Mouse (Mus musculus): ENCODE measurements at regions not wholly inside any gene's neighbourhood (a gene's known extent, or its start where the extent isn't known, plus 50 kb on each side); places are given as distances from the start of the nearest gene placed in this dataset.
A peak's percentile ranks its signal among the peaks of the same experiment; 100 is the strongest.
"Not testable (repeated sequence)": the region's sequence is repeated elsewhere in the genome, so short reads cannot be mapped to it uniquely, and the experiment has no call there.

DNA sequence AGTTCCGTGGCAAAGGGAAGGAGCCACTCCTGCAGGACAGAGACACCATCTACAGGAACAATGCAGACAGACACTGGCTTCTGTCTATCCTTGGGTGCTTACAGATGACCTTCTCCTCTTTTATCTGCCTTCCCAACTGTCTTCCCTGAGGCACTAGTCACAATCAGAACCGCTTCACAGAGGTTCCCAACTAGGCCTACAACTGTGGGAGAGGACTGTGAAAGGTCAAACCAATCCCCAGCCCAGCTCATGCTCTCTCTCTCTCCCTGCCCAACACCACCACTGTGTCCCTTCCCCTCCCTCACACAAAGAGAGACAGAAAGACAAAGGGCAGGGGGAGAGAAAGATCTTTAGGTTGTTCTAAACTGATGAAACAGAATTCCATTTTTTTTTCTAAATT lies 61.3 kb downstream of the Tmem17 start:
- no peak for DNase-seq (ENCODE audit: extremely low spot score in 1 of 2, low spot score in 1 of 2)

DNA sequence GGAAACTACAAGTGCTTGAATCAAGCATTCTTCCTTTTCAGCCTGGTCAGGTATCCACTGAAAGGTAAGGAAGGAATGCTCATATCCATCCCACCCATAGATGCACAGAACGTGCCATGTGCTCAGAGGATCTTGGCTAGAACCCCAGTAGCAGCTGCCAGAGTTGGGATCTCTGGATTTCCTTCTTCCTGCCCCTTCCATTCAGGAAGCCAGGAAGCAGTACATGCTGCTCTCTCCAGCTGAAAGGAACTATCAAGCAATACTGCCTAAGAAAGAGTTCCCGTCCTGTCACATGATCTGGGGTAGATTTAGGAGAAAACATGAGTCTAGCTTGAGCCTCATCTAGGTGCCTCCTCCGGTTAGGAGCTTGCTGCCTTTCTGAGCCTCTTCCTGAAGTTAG lies 61.9 kb downstream of the Tmem17 start:
- DNase-seq (ENCODE audit: extremely low spot score in 1 of 2, low spot score in 1 of 2), result no peak

DNA sequence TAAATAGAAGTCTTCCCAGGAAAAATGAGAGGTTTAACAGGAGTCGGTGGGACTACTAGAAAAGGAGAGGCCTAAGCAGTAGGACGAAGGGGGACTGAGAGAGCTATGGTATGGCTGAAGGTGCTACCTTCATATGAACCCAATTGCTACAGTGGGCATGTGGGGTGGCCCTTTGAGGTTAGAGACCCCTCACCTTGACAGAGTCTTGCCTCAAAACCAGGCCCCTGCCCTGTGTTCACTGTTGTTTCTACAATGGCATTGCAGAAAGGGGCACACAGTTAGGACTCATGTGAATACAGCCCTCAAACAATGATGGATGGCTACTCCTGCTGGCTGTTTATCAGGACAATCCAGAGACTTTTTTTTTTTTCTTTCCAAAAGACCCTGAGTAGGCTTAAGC lies 62.6 kb downstream of the Tmem17 start:
- DNase-seq (ENCODE audit: extremely low spot score in 1 of 2, low spot score in 1 of 2), result no peak

DNA sequence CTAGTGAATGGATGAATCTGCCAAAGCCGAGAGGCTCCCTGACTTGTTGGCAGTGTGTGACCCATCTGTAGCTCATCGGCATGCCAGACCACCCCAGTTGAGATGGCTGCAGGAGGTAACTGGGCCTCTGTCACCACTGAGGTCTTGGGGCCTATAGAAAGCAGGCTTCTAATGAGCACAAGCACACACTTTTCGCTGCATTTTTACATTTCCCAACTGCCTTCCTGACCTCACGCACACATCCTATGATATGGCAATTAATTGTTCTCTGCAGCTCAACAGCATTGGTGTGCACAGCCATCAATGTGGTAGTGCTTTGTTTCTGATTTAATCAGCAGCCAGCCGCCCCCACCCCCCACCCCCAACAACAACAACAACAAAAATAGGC lies 72.2 kb downstream of the Tmem17 start:
- no peak for DNase-seq (ENCODE audit: extremely low spot score in 1 of 2, low spot score in 1 of 2)

DNA sequence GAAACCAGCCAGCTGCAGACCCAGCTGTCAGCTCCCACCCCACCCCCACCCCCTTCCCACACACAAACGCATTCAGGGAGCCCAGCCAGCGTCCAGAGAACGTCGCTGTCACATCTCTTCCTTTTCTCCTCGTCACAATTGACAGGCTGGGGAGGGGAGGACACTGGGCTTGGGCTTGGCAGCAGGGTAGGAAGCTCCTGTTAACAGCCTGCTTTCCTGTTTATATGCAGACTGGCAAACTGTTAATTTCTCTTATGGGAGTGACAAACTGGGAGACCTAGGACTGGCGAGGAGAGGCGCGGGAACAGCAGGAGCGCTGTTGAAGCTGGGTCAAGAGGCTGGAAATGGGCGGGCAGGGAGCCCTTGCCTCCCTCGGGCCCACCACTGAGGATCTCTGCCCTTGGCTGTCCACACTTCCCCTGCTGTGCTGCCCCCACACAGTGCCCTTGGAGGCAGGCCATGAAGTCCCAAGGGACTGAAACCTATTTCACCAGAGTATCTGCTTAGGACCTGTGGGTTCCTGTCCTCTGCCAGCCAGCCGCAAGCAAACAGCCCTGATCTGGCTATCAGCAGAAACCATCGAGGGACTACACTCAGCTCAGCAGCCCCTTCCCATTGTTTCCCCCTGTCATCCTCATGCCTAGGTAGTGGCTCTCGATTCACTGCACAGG lies 72.7 kb downstream of the Tmem17 start:
- peak in 1 of 2 experiments; percentile 33 for DNase-seq (ENCODE audit: extremely low spot score in 1 of 2, low spot score in 1 of 2)

DNA sequence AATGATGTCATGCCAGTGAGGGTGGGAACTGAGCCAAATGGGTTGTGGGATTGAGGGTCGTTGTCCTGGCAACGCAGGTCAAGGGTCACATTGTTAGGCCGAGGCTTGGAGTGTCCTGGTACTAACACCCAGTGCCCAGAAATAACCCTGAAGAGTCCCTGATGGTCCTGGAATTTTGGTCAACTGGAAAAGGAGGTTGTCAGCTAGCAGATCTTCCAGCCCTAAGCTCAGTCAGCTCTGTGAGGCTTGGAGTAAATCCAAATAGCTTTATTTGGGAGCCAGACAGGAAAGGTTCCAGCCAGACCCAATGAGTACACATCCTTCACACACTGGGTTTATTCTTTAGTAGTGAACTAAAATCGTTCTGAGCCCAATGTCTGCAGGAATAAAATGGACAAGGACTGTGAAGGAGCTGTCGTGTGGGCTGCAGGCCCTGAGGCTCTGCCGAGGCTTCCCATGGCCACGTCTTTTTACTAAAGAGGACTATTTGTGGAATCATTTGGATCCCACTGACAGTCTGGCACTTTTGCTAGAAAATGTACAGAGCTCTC lies 75.9 kb downstream of the Tmem17 start:
- peak; percentile 50 to 67 for DNase-seq (ENCODE audit: extremely low spot score in 1 of 2, low spot score in 1 of 2)

DNA sequence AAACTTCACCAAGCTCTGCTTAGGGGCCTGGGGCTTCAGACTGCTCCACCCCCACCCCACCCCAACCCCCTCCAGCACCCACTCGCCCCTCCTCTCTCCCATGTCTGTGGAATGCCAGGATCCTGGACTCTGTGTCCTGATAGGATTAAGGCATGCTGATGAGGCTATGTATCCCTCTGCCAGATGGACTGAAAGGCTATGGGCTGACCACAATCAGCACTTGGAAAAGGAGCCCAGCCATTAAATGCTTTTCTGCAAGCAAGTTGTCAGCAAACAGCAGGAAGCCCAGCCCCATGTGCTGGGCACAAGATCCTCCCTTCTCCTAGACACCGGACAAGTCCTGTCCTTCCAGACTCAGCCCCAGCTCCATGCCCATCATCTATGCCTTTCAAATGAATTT lies 76.7 kb downstream of the Tmem17 start:
- no peak for DNase-seq (ENCODE audit: extremely low spot score in 1 of 2, low spot score in 1 of 2)

DNA sequence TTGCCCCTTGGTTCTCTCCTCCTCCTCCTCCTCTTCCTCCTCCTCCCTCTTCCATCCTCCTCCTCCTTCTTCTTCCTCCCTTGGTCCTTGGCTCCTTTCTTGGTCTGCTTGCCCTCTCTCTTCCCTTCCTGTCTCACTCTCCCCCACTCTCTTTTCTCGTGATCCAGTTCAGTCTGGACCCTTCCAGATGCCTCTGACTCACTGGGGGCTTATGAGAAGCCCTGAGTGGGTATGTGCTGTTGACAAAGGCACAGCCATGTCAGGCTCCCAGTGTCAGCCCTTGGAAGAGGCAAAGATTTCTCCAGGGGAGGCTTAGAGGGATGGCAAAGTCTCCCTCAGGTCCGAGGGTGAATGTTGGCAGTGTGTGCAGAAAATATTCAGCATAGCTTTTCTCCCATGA lies 78.0 kb downstream of the Tmem17 start:
- no peak for DNase-seq (ENCODE audit: extremely low spot score in 1 of 2, low spot score in 1 of 2)

DNA sequence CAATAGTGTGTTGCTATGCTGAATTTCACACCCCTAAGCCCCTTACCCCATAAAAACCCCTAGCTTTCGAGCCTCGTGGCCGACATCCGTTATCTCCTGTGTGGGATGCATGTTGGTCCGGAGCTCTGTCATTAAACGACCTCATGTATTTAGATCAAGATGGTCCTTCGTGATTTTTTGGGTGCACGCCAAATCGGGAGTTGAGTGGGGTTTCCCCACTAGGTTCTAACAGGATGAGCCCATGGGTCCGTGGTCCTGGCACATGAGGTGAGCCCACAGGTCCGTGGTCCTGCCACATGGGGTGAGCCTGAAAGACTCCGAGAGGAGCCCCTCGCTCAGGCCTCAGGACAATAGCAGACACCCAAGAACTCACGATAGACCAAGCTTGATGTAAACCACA lies 79.2 kb downstream of the Tmem17 start:
- DNase-seq (ENCODE audit: extremely low spot score in 1 of 2, low spot score in 1 of 2), result not testable (repeated sequence)

DNA sequence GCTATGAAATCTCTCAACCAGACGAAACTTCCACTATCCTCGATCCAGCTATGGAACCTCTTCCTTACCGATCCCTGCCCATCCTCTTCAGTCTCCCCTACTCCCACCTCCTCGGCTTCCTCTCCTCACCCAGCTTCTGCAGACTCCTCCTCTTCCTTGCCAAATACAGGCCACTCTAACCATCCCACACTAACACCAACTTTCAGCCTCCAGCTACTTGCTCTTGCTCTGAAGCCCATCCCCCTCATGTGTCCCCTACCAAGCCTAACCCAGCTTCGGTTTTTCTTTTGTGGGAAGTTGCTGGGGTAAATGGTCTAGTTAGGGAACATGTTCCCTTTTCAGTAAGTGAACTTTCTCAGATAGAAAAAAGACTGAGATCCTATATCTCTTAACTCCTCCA lies 80.8 kb downstream of the Tmem17 start:
- DNase-seq (ENCODE audit: extremely low spot score in 1 of 2, low spot score in 1 of 2), result no peak

DNA sequence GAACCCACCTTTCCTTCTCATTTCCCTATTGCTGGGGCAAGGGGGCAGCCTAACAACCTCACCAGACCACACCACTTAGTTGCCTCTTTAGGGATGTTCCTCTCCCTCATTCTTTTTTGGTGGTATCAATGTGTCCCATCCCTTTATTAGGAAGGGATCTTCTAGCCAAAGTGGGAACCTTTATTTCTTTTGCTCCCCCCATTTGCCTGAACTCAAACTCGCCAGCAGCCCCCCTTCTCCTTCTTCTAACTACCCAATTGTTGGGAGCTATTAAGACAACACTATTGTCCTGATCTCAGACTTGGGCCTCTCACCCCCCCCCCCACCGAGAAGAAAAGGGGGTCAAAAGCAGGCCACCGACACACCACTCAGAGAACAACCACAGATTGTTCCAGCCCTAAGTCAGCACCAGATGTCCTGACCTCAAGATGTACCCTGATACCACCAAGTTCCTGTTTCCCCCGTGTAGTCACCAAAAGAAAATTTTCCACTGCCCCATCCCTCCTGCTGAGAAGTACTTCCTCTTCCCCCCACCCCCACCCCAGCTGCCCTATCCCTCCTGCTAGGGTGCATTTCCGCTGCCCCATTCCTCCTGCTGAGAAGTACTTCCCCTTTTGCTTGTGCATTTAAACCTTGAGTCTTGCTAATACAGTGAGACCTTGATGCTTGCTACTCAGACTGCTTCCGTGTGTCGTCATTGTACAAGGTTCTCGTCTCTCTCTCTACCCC lies 84.4 kb downstream of the Tmem17 start:
- no peak for DNase-seq (ENCODE audit: extremely low spot score in 1 of 2, low spot score in 1 of 2)

DNA sequence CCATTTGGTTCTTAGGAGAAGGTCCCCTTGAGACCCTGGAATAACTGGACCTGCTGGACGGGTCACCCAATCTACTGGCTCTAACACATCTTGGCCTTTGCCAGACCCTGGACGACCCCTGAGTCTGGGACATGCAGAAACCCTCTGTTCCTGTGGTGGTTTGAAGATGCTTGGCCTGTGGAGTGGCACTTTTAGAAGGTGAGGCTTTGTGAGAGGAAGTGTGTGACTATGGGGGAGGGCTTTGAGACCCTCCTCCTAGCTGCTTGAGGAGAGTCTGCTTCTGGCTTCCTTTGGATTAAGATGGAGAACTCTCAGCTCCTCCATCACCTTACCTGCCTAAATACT lies 84.9 kb downstream of the Tmem17 start:
- DNase-seq (ENCODE audit: extremely low spot score in 1 of 2, low spot score in 1 of 2), result no peak

DNA sequence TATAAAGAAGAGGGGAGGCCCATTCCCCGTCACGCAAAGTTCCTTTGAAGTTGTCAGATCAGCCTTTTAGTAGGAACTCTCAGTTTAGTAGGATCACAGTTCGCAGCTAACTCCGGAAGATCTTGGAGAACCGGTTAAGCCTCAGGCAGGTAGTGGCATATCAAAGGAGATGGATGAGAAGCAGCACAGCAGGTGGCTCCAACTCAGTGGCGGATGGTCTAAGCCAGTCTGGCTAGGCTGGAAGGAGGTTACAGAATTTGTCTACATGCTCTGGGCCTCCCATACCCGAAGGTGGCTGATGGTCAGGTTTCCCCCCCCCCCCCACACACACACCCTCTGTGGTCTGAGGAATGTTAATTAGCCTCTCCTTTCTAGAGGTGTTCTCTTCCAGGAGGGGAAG lies 88.5 kb downstream of the Tmem17 start:
- no peak for DNase-seq (ENCODE audit: extremely low spot score in 1 of 2, low spot score in 1 of 2)

DNA sequence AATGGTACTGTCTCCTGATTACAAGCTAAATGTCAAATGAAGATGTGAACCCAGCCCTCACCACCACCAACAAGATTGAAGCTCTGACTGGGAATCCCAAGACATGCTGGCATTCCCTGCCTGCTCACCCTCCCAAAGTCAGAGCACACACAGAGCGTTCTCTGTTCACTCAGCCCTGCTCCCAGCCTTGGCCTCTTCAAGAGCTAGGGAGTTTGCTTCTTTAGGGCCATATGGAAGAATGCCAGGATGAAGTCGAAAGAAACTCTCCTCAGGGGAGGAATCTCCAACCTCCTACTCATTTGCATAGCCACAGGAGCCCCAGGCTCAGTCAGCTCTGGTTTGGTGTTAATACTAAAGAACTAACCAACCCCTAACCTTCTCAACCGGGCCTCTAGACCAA lies 90.1 kb downstream of the Tmem17 start:
- DNase-seq (ENCODE audit: extremely low spot score in 1 of 2, low spot score in 1 of 2), result no peak

DNA sequence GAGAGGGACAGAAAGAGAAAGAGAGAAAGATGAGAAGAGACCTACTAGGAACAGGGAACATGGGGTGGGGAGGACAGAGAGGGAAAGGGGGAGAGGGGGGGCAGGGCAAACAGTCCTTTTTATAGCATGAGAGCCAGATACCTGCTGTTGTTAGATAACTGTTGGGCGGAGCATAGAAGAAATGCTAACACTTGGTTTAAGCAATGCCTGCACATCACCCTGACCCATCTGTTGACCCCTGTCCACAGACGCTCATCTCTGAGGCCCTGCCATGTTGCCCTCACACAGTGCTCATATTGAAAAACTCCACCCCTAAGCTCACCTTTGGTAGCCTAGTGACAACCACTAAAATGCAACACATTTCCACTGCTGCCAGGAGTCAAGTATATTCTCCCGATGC lies 90.7 kb downstream of the Tmem17 start:
- DNase-seq (ENCODE audit: extremely low spot score in 1 of 2, low spot score in 1 of 2), result no peak

DNA sequence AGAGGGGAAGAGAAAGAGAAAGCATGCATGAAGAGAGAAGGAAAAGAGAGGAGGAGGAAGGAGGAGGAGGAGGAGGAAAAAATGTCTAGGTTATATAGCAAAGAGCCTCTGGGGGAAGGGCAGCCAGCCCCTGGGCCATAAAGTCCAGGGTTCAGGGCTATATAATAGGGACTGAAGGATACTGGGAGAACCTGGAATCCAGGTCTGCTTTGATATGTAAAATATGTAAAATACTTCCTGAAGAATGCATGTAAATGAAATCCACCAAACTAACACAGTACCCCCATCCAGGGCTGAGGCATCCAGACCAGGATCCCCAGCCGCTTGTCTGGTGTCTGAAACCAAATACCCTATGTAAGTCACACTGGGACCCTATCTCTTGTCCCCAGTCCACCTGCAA lies 91.5 kb downstream of the Tmem17 start:
- no peak for DNase-seq (ENCODE audit: extremely low spot score in 1 of 2, low spot score in 1 of 2)

DNA sequence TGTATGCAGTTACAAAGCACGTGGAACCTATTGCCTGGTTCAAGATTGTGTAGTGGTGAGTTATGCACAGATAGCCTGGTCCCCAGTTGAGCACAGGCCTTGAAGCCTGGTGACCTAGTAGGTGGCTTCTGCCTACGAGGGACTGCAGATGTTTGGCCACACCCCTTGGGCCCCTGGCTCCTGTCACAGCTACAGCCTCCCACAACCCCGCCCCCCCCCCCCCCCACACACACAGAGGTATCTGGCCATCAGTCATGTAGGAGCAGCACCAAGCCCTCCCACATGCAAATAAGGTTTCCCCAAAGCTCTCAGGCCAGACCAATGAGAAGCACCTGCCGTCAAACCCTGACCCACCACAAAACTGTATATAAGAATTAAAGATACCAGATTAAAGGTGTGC lies 94.5 kb downstream of the Tmem17 start:
- no peak for DNase-seq (ENCODE audit: extremely low spot score in 1 of 2, low spot score in 1 of 2)

DNA sequence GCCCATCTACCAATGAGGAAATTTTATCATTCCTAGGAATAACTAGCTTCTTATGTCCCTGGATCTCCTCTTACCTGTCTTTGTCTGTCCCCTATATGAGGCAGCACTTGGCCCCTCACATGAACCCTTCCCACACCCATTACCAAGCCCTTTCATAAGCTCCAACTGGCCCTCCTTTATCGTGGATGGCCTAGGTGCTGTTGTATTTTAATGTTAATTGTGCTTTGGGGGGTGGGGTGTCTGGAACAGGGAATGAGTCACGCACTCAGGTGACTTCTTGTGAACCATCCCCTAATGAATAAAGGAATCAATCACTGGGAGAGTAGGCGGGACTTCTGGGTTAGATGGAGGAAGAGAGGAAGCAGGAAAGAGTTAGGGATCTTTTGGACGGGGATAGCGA lies 95.8 kb downstream of the Tmem17 start:
- no peak for DNase-seq (ENCODE audit: extremely low spot score in 1 of 2, low spot score in 1 of 2)

DNA sequence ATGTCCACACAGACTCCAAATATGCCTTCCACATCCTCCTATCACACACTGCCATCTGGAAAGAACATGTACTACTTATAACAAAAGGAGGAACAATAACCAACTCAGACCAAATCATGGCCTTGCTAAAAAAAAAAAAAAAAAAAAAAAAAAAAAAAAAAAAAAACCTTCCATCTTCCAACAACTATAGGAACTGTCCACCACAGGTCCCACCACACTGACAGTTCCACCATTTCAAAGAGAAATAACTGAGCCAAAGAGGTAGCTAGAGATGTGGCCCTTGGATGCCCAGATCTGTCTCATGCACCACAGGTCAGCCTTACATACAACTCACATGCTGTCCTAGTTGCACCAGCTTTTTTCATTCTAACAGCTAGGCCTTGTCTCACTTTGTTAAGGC lies 97.1 kb downstream of the Tmem17 start:
- no peak for DNase-seq (ENCODE audit: extremely low spot score in 1 of 2, low spot score in 1 of 2)

DNA sequence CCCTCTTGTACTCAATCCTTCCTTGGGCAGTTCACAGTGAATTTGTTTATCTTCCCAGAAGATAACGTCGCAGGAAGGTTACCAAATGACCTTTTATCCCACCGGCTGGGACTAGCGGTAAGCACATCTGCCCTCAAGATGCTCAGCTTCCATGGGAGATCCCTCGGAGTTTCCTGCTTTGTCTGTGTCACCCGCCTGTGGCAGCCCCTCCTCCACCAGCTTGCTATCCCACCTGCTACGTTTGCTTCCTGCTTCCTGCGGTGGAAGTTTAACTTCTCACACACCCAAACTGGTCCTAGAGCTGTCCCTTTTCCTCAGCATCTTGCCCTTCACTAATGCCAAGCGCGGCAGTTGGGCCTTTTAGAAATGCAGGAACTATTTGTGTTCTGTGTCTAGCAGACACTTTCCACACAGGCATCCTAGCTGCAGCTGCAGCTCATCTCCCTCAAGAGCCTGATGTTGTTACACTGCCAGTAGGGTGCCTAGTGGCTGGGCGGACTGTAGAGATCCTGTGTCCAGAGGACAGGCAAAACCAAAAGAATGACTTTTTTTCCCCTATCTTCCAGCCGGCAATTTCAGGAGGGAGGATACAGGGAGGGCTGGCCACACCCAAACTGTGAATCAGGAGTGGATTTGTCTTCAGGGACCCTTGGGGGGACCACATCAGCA lies 98.7 kb downstream of the Tmem17 start:
- no peak for DNase-seq (ENCODE audit: extremely low spot score in 1 of 2, low spot score in 1 of 2)

DNA sequence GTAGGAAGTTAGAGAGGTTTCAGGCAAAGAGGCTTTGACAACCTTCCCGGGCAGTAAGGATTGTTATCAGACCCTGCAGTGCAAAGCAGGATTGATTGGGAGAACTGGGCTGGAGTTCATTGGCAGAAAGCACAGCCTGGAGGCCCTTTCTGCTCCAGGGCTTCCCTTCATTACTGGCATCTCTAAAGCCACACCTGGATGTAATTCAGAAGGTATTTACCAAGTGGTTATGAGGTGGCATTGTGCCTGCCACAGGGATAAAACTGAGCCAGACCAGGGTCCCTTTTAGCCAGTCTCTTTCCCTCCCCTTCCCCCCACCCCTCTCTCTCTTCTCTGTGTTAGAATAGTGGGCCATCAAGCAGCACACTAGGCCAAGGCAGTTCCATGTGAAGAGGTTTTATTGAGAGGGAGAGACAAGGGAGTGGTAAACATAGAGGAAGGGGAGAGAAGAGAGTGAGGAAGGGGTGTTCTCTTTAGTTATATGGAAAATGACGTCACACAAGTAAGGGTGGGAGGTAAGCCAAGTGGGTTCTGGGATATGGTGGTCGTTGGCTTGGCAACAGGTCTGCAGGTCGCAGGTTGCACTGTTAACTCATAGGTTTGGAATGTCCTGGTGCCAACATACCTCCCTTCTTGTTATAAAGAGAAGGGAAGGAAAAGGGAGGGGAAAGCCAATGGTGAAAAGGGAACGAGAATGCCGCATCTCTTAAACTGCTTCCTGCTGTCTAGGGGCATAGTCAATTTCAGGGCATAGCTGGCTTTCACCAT lies 99.4 kb downstream of the Tmem17 start:
- no peak for DNase-seq (ENCODE audit: extremely low spot score in 1 of 2, low spot score in 1 of 2)
